Mouse (Mus musculus) testis, adult 2 months (tissue): Measurements from ENCODE around the gene Abhd6.

Source experiments
- CTCF ChIP-seq: fragments of 200-500 bp; IDR thresholded peaks from 2 replicates; pipeline ENCODE4 v1.5.1; 2012; ENCODE audit warnings: low read depth, mild to moderate bottlenecking, inconsistent platforms, low read length, moderate library complexity; ENCODE audit not compliant: control insufficient read depth, insufficient read depth, insufficient replicate concordance
- POLR2A ChIP-seq: fragments of 200-500 bp; IDR thresholded peaks from 2 replicates; pipeline ENCODE4 v1.6.1; 2012; ENCODE audit warnings: low read depth, mild to moderate bottlenecking, inconsistent platforms, low read length, moderate library complexity; ENCODE audit not compliant: control insufficient read depth

DNA sequence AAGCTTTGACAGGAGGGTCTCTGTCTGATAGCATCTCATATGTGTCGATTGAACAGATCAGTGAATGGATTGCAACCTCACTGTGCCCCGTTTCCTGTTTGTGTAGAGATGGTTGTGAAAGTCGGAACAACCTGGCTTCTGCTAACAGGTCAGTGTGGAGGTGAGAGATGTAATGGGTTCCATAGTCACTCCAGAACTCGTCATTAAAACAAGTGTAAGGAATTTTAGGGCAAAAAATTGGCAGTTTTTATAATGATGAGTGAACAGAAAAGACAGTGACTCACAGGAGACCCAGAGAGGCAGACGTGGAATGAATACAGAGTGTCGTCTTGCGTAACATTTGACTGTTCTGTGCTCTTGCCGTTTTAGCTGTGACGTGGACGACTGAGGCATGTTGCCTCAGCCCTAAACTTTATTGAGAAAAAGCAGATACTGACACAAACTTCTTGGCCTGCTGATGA lies 96.9 kb downstream of the Abhd6 start:
- TF ChIP-seq POLR2A (no peak), CTCF (no peak)
